Mouse (Mus musculus): ENCODE measurements at regions not wholly inside any gene's neighbourhood (a gene's known extent, or its start where the extent isn't known, plus 50 kb on each side); places are given as distances from the start of the nearest gene placed in this dataset.

GRCm38 (mm10) chr17:88222379-88222955, 157.4 kb upstream of the Fbxo11 start:
- no peak for TF ChIP-seq CTCF (IDR thresholded peaks at IDR 0.05; ENCODE audit: low read depth)
- TF ChIP-seq EP300 (optimal IDR thresholded peaks at IDR 0.05) = no peak

Data from stomach, postnatal 0 days (tissue).